Mouse (Mus musculus) brain, embryonic 14.5 days (tissue): ENCODE results near the gene Smc1b. TPM values are rescaled to one million over a fixed set of nuclear protein-coding genes. Genes with fewer than 3 reads are reported as not detected.

Source experiments
- DNase-seq: peaks from one replicate; pipeline ENCODE4 v3.0.0-alpha.2; 2011; ENCODE audit warnings: low read depth
- CTCF ChIP-seq: fragments of 200-500 bp; IDR thresholded peaks from 2 replicates; pipeline ENCODE4 v1.5.1; 2012; ENCODE audit warnings: inconsistent platforms, mild to moderate bottlenecking, moderate library complexity, borderline replicate concordance; ENCODE audit not compliant: insufficient read depth, insufficient read length; ENCODE audit errors: extremely low read depth
- POLR2A ChIP-seq: fragments of 200-500 bp; IDR thresholded peaks from 2 replicates; pipeline ENCODE4 v1.6.1; 2012; ENCODE audit warnings: mild to moderate bottlenecking, inconsistent platforms, borderline replicate concordance; ENCODE audit not compliant: poor library complexity, insufficient read depth, insufficient read length, severe bottlenecking; ENCODE audit errors: extremely low read depth
- polyA plus RNA-seq: library from polyadenylated mRNA; depleted of rRNA; stranded (reverse); fragments of >200 nt; gene quantifications from 2 replicates; pipeline ENCODE4 v1.2.3, GENCODE M21; 2012

Gene Smc1b
- polyA plus RNA-seq, 1 experiment: 0.14 TPM

DNA sequence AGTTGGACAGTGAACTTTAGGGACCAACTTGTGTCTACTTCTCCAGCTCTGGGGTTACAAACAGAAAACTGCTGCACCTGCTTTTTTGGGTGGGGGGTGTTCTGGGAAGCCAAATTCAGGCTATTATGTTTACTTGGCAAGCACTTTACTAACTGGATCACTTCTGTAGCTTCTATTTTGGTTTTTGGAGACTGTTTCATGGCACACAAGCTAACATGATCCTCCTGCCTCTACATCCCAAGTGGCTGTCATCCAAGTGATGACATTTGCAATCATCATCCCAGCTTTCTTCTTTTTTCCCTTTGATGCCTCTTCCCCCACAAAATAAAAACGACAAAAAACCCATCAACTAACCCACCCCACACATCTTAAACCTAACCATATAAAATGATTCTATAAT lies 46.1 kb downstream of the Smc1b start:
- TF ChIP-seq POLR2A (no peak), CTCF (no peak)
- DNase-seq: peak; percentile 53

DNA sequence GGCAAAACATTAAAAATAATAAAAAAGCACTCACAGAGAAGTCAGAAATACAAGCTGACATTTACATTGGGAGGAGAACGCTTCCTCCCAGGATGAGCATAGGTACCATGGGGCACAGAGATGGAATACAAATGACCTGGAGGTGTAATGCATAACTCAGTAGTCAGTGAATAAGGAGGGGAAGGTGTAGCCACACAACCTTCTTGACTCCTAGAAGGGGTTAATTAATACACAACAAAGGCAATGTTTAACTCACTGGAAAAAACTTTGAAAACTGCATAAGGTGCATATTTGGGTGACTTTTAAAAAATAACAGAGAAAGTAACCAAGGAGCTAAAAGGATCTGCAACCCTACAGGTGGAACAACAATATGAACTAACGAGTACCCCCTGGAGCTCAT lies 59.1 kb downstream of the Smc1b start:
- TF ChIP-seq CTCF: no peak
- TF ChIP-seq POLR2A: no peak
- no peak for DNase-seq

DNA sequence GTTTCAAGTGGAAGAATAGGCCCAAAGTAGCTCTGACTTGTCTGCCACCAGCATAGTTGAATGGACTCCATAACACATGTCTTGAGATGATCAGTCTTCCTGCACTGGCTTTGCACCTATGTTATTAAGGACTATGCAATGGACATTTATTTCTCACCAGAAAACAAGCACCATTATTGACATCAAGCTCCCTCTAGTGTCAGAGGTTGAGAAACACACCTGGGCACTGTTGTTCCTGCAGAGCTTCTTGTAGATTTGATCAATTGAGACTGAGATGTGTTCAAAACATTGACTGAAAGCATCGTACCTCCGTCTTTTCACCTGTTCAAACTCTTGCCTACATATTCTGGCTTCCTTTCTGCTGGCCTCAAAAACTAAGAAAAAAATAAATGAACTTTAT lies 61.2 kb downstream of the Smc1b start:
- TF ChIP-seq POLR2A (no peak), CTCF (peak; percentile 68; the same call in 1 of the 2 replicates)
- DNase-seq: peak; percentile 82

DNA sequence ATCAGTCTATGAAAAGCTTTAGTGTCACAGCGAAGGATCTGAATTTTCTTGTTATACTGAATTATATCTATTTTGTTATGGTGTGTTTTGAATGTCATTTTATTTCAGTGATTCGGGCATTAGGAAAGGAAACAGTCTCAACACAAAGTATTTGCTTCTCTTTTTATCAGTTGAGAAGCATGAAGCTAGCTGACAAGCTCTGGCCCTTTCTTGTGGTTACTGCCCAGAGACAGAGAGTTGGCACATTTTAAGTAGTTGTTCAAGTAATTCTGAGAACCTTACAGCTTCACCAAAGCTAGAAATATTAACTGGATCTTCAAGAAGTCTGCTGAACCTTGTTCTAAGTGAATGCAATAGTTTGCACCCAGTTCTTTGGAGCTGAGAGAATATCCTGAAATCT lies 68.3 kb downstream of the Smc1b start:
- no peak for DNase-seq
- no peak for TF ChIP-seq CTCF
- no peak for TF ChIP-seq POLR2A

DNA sequence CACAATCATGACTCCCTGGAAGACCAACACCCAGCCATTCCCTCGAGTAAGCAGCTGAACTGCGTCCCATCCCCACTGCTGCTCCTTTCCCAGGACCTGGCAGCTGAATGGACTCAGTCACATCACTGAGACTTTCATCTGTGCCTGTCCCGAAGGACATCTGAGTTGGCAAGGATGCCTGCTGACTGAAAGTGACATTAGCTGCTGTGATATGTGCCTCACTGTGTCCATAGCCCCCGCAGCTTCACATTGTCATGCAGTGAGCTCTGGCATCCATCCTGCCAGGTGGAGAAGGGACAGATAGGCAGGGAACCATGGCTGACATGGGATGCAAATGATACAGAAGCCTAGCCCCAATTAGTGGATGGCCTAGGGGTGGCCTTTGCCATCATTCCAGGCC lies 76.6 kb downstream of the Smc1b start:
- DNase-seq: no peak
- TF ChIP-seq CTCF (no peak), POLR2A (no peak)

DNA sequence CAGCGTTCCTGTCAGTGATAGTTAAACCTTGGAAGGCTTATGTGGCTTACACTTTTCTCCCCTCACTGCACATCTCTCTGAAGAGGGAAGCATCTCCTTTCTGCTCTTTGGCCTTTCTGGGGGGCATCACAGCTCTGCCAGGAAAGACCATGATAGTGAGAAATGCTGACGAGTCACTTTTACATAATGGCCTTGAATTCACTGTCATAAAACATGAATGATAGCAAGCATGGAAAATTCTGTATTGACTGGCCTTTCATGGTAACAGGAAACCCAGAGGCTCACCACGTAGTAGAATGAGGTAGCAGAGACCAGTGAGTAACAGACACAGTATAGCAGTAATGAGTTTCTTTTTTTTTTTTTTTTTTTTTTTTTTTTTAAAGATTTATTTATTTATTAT lies 77.7 kb downstream of the Smc1b start:
- TF ChIP-seq CTCF (no peak), POLR2A (no peak)
- DNase-seq: no peak

DNA sequence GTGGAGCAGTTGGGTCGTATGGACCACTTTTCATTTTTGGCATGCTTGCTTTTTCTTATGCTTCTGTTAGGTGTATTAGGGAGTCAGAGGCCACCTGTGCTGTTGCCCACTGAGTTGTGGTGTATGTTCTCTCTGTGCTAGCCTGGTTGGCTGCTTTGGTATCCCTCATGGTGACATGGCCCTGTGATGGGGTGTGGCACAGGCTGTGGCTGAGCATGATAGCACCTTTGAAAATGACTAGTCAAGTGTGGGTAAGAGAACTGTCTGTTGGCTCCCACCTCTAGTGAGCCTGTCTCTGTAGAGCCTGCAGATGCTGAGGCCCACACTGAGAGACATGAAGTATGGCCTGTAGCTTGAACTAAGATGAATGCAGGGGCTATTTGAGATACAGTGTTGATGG lies 82.0 kb downstream of the Smc1b start:
- DNase-seq: no peak
- no peak for TF ChIP-seq POLR2A
- no peak for TF ChIP-seq CTCF

DNA sequence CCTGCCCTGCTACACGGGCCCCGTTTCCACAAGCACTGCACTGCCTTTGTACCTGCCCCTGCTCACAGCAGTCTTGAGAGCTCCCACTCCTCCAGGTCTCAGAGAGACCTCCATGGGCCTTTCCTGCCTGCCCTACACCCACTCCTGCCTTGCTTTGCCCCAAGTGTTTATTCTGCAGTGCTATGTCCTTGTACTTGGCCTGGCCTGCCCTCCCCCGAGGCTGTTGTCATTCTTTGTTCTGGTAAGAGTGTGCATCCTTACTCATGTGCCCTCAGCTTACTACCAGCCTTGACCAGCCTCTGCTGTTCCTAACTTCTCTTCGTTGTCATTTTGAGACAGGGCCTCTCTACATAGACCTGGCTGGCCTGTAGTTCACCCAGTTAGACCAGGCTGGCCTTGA lies 83.9 kb downstream of the Smc1b start:
- DNase-seq: no peak
- TF ChIP-seq CTCF (no peak), POLR2A (no peak)

DNA sequence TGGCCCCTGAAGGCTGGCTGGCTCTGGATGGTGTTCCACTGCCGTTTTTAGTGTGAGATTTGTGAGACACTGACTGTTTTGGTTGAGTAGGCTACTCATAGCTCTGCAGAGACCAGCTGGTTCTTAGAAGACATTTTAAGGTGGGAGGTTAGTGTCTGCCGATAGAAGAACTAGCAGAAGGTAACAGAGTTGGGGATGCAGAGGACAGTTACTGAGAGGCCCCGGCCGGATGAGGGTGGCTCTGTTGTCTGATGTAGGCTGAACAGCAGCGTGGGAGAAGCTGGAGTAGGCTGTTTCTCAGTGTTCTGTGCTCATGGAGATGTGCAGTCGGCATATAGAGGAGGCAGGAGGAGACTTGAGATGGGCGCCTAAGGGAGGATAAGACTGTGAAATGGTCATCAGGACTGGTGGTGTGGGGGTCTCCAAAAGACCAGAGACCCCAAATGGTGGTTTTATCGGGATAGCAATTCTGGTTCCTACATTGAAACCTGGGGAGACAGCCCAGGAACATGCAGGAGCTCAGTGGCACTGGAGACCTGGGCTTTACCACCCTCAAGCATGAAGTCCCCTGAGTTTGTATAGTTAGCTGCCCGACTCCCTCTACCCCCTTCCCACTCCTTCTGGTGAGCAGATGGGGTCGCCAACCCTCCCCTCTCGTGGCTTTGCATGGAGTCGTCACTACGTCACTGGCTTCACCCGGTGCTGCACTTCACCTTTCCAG lies 85.4 kb downstream of the Smc1b start:
- no peak for TF ChIP-seq POLR2A
- no peak for TF ChIP-seq CTCF
- no peak for DNase-seq

DNA sequence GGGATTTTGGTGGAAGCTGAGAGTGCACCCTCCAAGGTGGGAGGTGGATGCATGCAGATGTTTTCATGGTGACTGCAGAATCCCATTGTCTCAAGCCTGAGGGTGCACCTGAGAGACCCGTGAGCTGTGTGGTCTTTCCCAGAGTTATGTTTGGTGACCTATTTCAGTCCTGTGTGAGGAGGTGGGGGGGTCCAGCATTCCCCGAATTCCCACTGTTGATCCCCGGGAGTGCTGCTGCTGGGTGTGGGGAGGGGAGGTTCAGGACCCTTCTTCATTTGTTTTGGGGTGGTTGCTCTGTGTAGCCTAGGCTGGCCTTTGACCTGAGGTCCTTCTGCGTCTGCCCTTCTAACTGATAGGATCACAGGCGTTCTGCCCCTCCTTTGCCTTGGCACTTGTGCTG lies 88.0 kb downstream of the Smc1b start:
- no peak for DNase-seq
- TF ChIP-seq POLR2A: no peak
- no peak for TF ChIP-seq CTCF

DNA sequence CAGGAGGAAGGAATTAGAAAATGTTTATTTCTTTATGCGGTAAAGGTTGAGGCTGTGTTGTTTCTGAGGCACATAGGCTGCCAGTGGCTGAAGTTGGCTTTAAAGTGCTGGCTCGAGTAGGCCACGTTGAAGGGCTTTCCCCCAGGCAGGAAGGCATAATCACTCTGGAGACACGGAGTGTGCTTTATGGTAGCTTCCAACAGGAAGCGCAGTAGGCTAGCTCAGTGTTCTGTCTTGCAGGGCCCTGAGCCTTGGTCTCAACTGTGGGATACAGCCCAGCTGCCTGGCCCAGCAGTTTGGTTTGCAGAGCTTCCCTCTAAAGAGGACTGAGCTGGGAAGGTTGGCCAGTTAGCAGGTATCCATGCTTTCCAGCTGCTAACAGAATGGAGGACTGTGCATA lies 88.6 kb downstream of the Smc1b start:
- DNase-seq: no peak
- no peak for TF ChIP-seq POLR2A
- no peak for TF ChIP-seq CTCF

DNA sequence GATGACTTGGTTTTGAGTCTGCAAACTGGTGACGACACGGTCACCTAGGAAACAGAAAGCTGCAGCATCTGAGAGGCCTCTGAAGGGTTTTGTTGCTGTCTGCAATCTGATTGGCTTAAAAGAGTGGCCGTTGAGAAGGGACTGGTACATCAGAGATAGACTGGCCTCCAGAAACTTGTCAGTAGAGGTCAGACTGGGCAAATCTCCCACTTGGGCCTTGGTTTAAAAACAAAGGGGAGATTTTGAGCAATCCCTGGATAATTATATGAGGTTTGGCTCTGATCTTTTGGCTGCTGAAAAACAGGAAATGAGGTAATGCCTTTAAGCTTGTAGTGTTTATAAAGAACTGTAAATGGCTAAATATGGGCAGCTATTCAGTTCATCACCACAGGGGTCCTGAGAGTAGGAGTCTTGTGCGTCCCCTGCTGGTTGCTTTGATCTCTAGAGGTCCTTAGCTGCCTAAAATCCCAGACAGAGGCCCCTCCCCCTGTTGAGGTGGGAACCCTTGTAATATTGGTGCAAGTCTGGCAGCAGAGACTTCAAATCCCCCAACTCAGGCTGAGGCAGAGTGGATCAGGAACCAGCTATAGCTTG lies 89.3 kb downstream of the Smc1b start:
- TF ChIP-seq CTCF (peak; percentile 57; the same call in 1 of the 2 replicates), POLR2A (no peak)
- peak; percentile 94 for DNase-seq

DNA sequence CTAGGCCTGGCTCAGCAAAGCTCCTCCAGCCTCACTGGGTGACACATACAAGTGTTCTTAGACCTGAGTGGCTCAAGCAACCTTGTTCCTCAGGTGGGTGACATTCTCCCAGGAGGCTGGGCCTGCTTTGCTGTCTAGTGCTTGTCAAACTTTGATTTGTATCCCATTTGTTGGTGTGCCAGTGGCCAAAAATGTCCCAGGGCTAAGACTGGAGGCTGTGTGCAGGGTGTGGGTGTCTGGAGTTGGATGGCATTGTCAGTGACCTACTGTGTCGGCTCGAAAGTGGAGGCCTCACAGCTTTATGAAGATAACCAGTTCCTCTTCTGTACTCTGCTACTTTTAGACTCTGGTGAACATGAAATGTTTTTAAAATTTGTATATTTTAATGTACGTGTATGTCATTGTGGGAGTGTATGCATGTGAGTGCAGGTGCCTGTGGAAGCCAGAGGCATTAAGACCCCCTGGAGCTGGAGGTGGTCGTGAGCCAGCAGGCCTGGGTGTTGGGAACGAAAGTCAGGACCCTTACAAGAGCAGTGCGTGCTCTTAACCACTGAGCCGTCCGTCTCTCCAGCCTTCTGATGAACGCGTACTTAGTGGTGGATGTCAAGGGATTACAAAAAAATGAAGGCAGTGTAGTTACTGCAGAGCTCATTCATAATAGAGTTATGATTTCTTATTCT lies 90.1 kb downstream of the Smc1b start:
- no peak for DNase-seq
- TF ChIP-seq CTCF (no peak), POLR2A (no peak)

DNA sequence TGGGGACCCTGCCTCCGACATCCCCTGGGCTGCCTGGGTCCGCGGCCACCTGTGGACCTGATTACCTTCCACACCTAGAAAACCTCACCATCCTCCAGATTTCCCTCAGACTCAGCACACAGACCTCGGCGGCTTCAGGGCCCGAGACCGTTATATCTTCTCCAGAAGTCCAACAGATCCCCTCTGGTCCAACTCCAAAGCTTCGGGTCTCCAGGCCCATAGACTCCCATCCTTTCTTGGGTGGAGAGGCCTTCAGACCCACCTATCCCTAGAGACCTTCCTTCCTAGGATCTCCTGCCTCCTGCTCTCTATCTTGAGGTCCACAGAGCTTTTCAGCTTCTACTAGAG lies 94.4 kb downstream of the Smc1b start:
- DNase-seq: peak; percentile 22
- TF ChIP-seq POLR2A (no peak), CTCF (no peak)
